Mouse (Mus musculus) bone marrow, adult 2 months (tissue): ENCODE results near the gene Dnaja1. TPM values are rescaled to one million over a fixed set of nuclear protein-coding genes. Genes with fewer than 3 reads are reported as not detected.

ENCODE experiments used
- H3K27ac ChIP-seq: fragments of 200-500 bp; 2 replicates; pipeline ENCODE4 v1.5.1; 2012; ENCODE audit warnings: low read depth, mild to moderate bottlenecking, control low read depth, inconsistent platforms, low read length; ENCODE audit not compliant: control insufficient read depth, poor library complexity, insufficient read depth
- H3K4me1 ChIP-seq: fragments of 200-500 bp; 2 replicates; pipeline ENCODE4 v1.6.1; 2011; ENCODE audit warnings: low read length; ENCODE audit not compliant: control insufficient read depth, insufficient read depth
- H3K4me3 ChIP-seq: fragments of 200-500 bp; replicated peaks from 2 replicates; pipeline ENCODE3; 2011; ENCODE audit warnings: mild to moderate bottlenecking, low read depth, low read length, control low read depth; ENCODE audit not compliant: control insufficient read depth
- CTCF ChIP-seq: fragments of 200-500 bp; IDR thresholded peaks from 2 replicates; pipeline ENCODE4 v1.5.1; 2011; ENCODE audit warnings: low read length, control low read depth; ENCODE audit not compliant: control insufficient read depth, insufficient read depth
- POLR2A ChIP-seq: fragments of 200-500 bp; IDR thresholded peaks from 2 replicates; pipeline ENCODE4 v1.6.1; 2011; ENCODE audit warnings: low read depth, mild to moderate bottlenecking, control low read depth, low read length, borderline replicate concordance; ENCODE audit not compliant: control insufficient read depth
- WGBS: fragments of 180-500 bp; shearing (Covaris S2); methylation state at CpG from one replicate; pipeline ENCODE4 v1.1.7; 2018; 5-methylcytosine and 5-hydroxymethylcytosine counted together
- polyA plus RNA-seq: library from polyadenylated mRNA; stranded (reverse); fragments of >200 nt; gene quantifications from 2 replicates; pipeline ENCODE4 v1.2.4, GENCODE M21; 2011; ENCODE audit warnings: low replicate concordance; ENCODE audit not compliant: missing spikeins, insufficient read depth, insufficient read length

Dnaja1 gene
- polyA plus RNA-seq, 1 experiment: 84.2 TPM

DNA sequence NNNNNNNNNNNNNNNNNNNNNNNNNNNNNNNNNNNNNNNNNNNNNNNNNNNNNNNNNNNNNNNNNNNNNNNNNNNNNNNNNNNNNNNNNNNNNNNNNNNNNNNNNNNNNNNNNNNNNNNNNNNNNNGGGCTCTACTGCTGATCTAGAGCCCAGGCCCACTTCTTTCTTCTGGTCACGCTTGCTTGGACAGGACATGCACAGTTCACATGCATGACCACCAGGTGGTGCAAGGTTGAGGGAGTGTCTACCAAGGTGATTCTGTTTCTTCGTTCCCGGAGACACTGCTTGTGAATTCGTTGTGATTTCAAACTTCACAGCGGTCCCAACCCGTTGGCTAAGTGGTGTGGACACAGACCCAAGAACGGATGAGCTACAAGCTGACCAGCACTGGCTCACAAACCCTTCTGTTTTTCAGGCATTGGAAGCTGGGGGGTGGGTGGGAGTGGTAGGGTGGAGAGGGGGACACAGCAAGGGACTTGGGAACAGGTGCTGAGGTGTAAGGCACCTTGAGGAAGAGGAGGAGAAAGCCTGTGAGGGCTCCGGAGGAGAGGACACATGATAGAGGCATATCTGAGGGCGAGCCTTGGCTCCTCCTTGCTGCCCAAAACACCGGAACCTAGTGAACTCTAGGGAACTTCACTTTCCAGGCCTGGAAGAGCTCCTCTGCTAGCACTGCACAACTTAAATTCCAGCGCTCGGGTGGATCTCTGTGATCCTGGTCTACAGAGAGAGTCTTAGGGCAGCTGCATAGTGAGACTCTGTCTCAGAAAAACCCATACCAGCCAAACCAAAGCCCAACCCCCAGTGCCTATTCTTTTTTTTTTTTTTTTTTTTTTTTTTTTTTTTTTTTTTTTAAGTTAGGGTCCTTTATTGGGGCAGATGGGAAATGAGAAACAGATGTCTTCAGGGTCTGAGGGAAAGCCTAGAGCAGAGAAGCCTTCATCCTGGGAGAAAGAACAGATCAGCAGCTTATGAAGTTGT is 52.6 kb downstream of the Dnaja1 start:
- Histone ChIP-seq H3K4me1 (peaks cover 5% of the 10 kb centered on the region), H3K4me3 (no peak overlapping the region), H3K27ac (no peak overlapping the region)
- no peak for TF ChIP-seq POLR2A
- peak; percentile 96 for TF ChIP-seq CTCF
- 15% methylated on average over 12 of the region's 12 CpGs for WGBS

DNA sequence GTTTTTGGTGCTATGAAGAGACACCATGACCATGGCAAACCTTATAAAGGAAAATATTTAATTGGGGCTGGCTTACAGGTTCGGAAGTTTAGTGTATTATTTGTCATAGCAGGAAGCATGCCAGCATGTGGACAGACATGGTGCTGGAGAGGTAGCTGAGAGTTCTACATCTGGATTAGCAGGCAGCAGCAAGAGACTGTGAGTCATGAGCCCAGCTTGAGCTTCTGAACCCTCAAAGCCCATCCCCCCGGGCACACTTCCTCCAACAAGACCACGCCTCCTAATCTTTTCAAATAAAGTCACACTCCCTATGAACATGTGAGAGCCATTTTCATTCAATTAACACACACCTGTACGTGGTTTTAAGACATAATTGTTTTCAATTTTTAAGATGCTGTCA is 54.5 kb downstream of the Dnaja1 start:
- TF ChIP-seq CTCF (no peak), POLR2A (no peak)
- Histone ChIP-seq H3K4me1 (peaks cover 6% of the 10 kb centered on the region), H3K27ac (no peak overlapping the region), H3K4me3 (no peak overlapping the region)
- WGBS: 44% methylated on average over 4 of the region's 4 CpGs

DNA sequence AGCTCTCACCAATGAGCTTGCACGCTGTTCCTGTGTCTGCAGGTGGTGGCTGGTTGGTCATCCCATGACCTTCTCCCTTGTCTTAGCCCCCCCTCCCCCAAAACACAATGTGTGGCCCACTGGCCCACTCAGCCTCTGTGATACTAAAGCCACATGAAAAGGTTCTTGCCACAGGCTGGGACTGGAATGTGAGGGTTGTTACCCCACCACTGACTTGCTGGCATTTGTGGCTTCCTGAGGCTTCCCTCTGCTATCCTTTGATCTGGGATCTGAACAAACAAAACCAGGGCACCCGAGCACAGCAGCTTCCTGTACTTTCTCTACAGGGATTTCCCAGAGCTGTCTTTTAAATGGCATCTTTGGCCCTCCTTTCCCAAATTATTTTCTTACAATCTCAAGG is 55.2 kb downstream of the Dnaja1 start:
- peaks cover 9% of the 10 kb centered on the region for H3K4me1 ChIP-seq
- 31% methylated on average over 2 of the region's 2 CpGs for WGBS
- H3K4me3 ChIP-seq: no peak overlapping the region
- H3K27ac ChIP-seq: no peak overlapping the region
- no peak for TF ChIP-seq POLR2A
- no peak for TF ChIP-seq CTCF

DNA sequence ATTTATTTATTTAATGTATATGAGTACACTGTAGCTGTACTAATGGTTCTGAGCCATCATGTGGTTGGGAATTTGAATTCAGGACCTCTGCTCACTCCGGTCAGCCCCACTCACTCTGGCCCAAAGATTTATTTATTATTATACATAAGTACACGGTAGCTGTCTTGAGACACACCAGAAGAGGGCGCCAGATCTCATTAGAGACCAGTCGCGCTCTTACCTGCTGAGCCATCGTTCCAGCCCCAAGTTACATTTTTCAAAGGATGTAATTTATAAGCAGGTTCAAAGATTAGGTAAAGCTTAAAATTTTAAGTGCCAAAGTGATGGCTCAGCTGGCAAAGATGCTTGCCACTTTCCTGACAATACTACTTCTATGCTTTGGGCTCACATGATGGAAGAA is 56.7 kb downstream of the Dnaja1 start:
- WGBS: 52% methylated on average over 6 of the region's 6 CpGs
- no peak overlapping the region for H3K4me3 ChIP-seq
- TF ChIP-seq CTCF (peak; percentile 28; the same call in 1 of the 2 replicates), POLR2A (no peak)
- peaks cover 10% of the 10 kb centered on the region for H3K4me1 ChIP-seq
- H3K27ac ChIP-seq: no peak overlapping the region

DNA sequence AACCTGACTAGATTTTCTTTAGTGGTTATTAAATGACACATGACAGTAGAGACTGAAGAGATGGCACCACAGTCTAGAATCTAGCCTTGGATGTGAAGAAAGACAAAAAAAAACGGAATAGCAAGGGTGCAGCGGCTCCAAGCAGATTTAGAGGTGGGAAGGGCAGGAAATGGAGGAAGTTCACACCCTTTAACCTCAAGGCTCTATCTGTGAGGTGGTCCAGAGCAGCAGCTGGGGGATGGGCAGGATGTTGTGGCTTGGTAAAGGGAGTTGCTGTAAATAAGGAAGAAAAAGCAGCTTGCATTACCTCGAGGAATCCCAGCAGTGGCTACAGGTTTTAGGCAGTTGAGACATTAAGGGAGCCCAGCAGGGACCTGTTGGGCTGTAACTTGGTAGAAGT is 59.2 kb downstream of the Dnaja1 start:
- peaks cover 8% of the 10 kb centered on the region for H3K4me1 ChIP-seq
- H3K4me3 ChIP-seq: no peak overlapping the region
- TF ChIP-seq CTCF (0 out of 2 replicates have a peak, but pooled peaks have one; percentile 13), POLR2A (no peak)
- WGBS: under 1% methylated on average over 3 of the region's 3 CpGs
- no peak overlapping the region for H3K27ac ChIP-seq

DNA sequence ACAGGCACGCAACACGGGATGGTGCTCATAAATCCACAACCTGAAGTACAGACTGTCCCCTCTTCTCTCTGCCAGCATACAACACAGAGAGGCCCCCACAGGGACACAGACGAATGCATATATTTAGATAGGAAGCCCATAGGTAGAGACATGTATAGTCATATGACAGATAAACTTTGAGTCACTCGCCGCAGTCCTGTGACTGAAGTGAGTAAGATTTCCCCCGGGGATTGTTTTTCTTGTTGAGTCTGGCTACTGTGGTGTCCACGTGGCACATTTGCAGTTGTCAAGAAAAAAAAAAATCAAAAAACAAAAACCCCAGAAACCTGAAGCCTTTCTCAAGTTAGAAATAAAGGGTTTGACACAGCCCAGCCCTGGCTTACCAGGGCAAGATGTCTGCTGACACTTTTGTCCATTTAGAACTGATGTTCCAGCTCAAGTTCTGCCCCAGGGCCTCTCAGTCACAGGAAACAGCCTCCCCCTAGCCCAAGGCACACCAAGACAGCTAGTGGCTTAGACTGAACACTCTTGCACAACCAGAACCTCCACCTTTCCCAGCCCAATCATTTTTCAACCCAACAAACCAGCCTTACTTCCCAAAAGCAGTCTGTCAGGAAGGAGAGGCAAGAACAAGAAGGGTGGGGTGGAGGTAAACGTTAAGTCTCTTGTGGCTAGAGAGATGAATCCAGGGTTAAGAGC is 60.0 kb downstream of the Dnaja1 start:
- TF ChIP-seq POLR2A (no peak), CTCF (no peak)
- 7% methylated on average over 8 of the region's 8 CpGs for WGBS
- H3K27ac ChIP-seq: peak overlapping the region; percentile 80
- H3K4me3 ChIP-seq: no peak overlapping the region
- peaks cover 7% of the 10 kb centered on the region for H3K4me1 ChIP-seq

DNA sequence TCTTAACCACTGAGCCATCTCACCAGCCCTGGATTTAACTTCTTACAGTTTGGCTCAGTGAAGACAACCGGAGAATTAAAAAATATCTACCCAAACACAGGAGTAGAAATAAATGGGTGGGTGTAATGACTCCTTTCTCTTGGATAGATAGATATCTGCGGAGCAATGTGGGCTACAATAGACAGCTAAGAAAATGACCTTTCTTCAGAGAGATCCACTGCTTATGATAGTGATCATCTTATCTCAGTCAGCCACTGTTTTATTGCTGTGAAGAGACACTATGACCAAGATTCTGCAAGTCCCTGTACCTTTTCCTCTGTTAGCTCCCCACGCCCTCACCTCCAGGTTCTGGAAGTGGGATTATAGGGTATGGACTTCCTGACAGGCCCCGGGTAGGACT is 61.1 kb downstream of the Dnaja1 start:
- Histone ChIP-seq H3K4me3 (no peak overlapping the region), H3K4me1 (peaks cover 5% of the 10 kb centered on the region; the same call in 1 of the 2 replicates), H3K27ac (no peak overlapping the region)
- TF ChIP-seq POLR2A (no peak), CTCF (no peak)
- WGBS: 64% methylated on average over 4 of the region's 4 CpGs

DNA sequence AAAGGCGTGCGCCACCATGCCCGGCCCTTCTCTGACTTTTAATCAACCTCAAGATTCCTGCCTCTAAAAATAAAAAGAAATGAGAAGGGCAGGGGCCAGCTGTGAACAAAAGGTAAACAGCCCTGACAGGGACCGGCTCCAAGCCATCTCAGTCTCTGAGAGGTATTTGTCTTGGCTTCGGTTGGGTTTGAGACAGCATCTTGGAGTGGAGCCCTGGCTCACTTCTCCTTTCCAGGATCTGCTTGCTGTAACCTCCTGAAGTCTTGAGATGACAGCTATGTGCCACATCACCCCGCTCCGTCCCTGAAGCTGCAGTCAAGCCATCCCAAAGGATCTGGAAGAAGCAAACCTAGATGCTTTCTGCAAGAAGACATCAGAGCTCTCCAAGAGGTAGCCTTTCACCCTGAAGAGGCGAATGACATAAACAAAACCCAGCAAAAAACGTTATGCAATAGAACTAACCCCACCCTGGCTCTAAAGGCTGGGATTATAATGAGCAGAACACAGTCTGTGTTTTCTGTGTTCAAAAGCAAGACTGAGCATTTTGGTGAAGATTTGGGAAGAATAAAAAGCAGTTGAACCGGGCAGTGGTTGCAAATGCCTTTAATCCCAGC is 62.7 kb downstream of the Dnaja1 start:
- Histone ChIP-seq H3K4me3 (no peak overlapping the region), H3K27ac (no peak overlapping the region), H3K4me1 (peaks cover 5% of the 10 kb centered on the region; the same call in 1 of the 2 replicates)
- no peak for TF ChIP-seq POLR2A
- TF ChIP-seq CTCF: no peak
- WGBS: 26% methylated on average over 10 of the region's 10 CpGs
